Mouse (Mus musculus): ENCODE measurements around the gene Plekhg5.

GRCm38 (mm10) chr4:152101081-152101653 lies 28.9 kb downstream of the Plekhg5 start:
- no peak for TF ChIP-seq GATA1 (IDR thresholded peaks at IDR 0.05; ENCODE audit: borderline replicate concordance, low read length)
- no peak for TF ChIP-seq FLI1 (IDR thresholded peaks at IDR 0.05; ENCODE audit: low read length)
